Mouse (Mus musculus) testis, adult 2 months (tissue): ENCODE measurements around the gene Ssbp3. TPM values are rescaled to one million over a fixed set of nuclear protein-coding genes. Genes with fewer than 3 reads are reported as not detected.

ENCODE experiments used
- H3K27ac ChIP-seq: fragments of 200-500 bp; 2 replicates; pipeline ENCODE4 v1.5.1; 2012; ENCODE audit warnings: low read depth, low read length; ENCODE audit not compliant: control insufficient read depth, insufficient read depth
- H3K27me3 ChIP-seq: fragments of 200-500 bp; 2 replicates; pipeline ENCODE4 v1.6.1; 2012; ENCODE audit warnings: mild to moderate bottlenecking, low read length, moderate library complexity; ENCODE audit not compliant: control insufficient read depth, insufficient read depth
- H3K36me3 ChIP-seq: fragments of 200-500 bp; 2 replicates; pipeline ENCODE4 v1.6.1; 2012; ENCODE audit warnings: mild to moderate bottlenecking, low read length; ENCODE audit not compliant: control insufficient read depth, insufficient read depth
- H3K4me1 ChIP-seq: fragments of 200-500 bp; 2 replicates; pipeline ENCODE4 v1.6.1; 2012; ENCODE audit warnings: low read length; ENCODE audit not compliant: control insufficient read depth, insufficient read depth
- H3K4me3 ChIP-seq: fragments of 200-500 bp; 2 replicates; pipeline ENCODE4 v1.5.1; 2012; ENCODE audit warnings: low read depth, mild to moderate bottlenecking, low read length, moderate library complexity, mixed read lengths; ENCODE audit not compliant: control insufficient read depth
- CTCF ChIP-seq: fragments of 200-500 bp; IDR thresholded peaks from 2 replicates; pipeline ENCODE4 v1.5.1; 2012; ENCODE audit warnings: low read depth, mild to moderate bottlenecking, inconsistent platforms, low read length, moderate library complexity; ENCODE audit not compliant: control insufficient read depth, insufficient read depth, insufficient replicate concordance
- POLR2A ChIP-seq: fragments of 200-500 bp; IDR thresholded peaks from 2 replicates; pipeline ENCODE4 v1.6.1; 2012; ENCODE audit warnings: low read depth, mild to moderate bottlenecking, inconsistent platforms, low read length, moderate library complexity; ENCODE audit not compliant: control insufficient read depth
- polyA plus RNA-seq: library from polyadenylated mRNA; depleted of rRNA; stranded (reverse); fragments of >200 nt; gene quantifications from 2 replicates; pipeline ENCODE4 v1.2.3, GENCODE M21; 2012

Ssbp3 gene
- polyA plus RNA-seq, 1 experiment = 38.3 TPM

GRCm38 (mm10) chr4:106908426-106908809, 2.1 kb upstream of the Ssbp3 start:
- TF ChIP-seq POLR2A (no peak), CTCF (no peak)
- Histone ChIP-seq H3K4me1 (peaks cover 44% of the 10 kb centered on the region), H3K4me3 (no peak overlapping the region), H3K27ac (peak overlapping the region; percentile 83), H3K36me3 (no peaks in the 10 kb centered on the region), H3K27me3 (no peaks in the 10 kb centered on the region)

GRCm38 (mm10) chr4:106908950-106909751, 1.4 kb upstream of the Ssbp3 start:
- TF ChIP-seq POLR2A (no peak), CTCF (no peak)
- Histone ChIP-seq H3K27me3 (no peaks in the 10 kb centered on the region), H3K4me3 (no peak overlapping the region; the same call in 1 of the 2 replicates), H3K4me1 (peaks cover 44% of the 10 kb centered on the region), H3K36me3 (no peaks in the 10 kb centered on the region), H3K27ac (peak overlapping the region; percentile 83)

- Histone ChIP-seq H3K4me1 (peaks cover 44% of the 10 kb centered on the region), H3K4me3 (0 out of 2 replicates have a peak overlapping the region, but pooled peaks have one; percentile 5), H3K27me3 (no peaks in the 10 kb centered on the region), H3K36me3 (no peaks in the 10 kb centered on the region), H3K27ac (peak overlapping the region; percentile 83)
- TF ChIP-seq CTCF (no peak), POLR2A (no peak)
Measured at GRCm38 (mm10) chr4:106909797-106910196, 704 bp upstream of the Ssbp3 start.

GRCm38 (mm10) chr4:106911246-106911801, 823 bp downstream of the Ssbp3 start:
- Histone ChIP-seq H3K4me1 (peaks cover 44% of the 10 kb centered on the region), H3K36me3 (no peaks in the 10 kb centered on the region), H3K27ac (peak overlapping the region; percentile 23), H3K4me3 (peak overlapping the region; percentile 84), H3K27me3 (no peaks in the 10 kb centered on the region)
- TF ChIP-seq POLR2A (no peak; the same call in 1 of the 2 replicates), CTCF (no peak)

GRCm38 (mm10) chr4:106911951-106912688, 1.6 kb downstream of the Ssbp3 start:
- Histone ChIP-seq H3K36me3 (no peaks in the 10 kb centered on the region), H3K27me3 (no peaks in the 10 kb centered on the region), H3K4me3 (peak overlapping the region; percentile 84), H3K27ac (no peak overlapping the region), H3K4me1 (peaks cover 44% of the 10 kb centered on the region)
- TF ChIP-seq POLR2A = no peak
- TF ChIP-seq CTCF = no peak

GRCm38 (mm10) chr4:106912689-106913041, 2.2 kb downstream of the Ssbp3 start:
- no peaks in the 10 kb centered on the region for H3K27me3 ChIP-seq
- peak overlapping the region; percentile 84 for H3K4me3 ChIP-seq
- no peaks in the 10 kb centered on the region for H3K36me3 ChIP-seq
- peaks cover 39% of the 10 kb centered on the region for H3K4me1 ChIP-seq
- H3K27ac ChIP-seq = no peak overlapping the region
- TF ChIP-seq CTCF = no peak
- TF ChIP-seq POLR2A = no peak
